Mouse (Mus musculus) left cerebral cortex, postnatal 36 days (tissue): ENCODE measurements around the gene Rassf5. TPM values are rescaled to one million over a fixed set of nuclear protein-coding genes. Genes with fewer than 3 reads are reported as not detected.
"Not testable (repeated sequence)": the region's sequence is repeated elsewhere in the genome, so short reads cannot be mapped to it uniquely, and the experiment has no call there.

ENCODE experiments used
- DNase-seq, 2 experiments: peaks; one replicate each; pipeline ENCODE4 v3.0.0; 2021 to 2022; ENCODE audit warnings: low spot score in 2 of 2, mixed read lengths in 1 of 2
- intact Hi-C: fragments of 180-260 bp; cut with DNase I; formaldehyde crosslinking; loops from one replicate; pipeline ENCODE4 v1.15.1; 2025
- total RNA-seq, 2 experiments: library from RNA; stranded (reverse); gene quantifications; 2 replicates each; pipeline ENCODE4 v1.2.3; 2021

The Rassf5 gene
- total RNA-seq, 2 experiments from 2014 or later = 24.6 to 31.7 TPM

DNA sequence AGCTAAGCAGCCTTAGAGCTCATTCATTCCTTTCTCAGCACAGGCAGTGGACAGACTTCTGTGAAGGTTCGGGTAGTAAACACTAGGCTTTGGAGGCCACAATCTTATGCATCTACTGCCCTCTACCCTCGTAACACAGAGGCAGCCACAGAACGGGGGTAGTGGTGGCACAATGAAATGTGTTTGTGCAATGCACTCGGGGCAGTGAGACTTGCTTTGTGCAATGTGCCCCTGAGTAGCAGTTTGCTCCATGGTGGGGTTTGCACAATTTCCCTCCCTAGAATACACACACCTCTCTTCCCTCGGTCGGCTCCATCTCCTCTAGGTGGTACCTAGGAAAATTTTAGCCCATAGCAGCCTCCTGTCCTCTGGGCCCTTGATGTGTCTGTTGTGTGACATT is 58.1 kb downstream of the Rassf5 start:
- intact Hi-C loops = loop anchor here (2.0 kb wide), 1 partner anchor 58 kb away; the partner anchor contains the start of gene Rassf5
- no peak for DNase-seq

DNA sequence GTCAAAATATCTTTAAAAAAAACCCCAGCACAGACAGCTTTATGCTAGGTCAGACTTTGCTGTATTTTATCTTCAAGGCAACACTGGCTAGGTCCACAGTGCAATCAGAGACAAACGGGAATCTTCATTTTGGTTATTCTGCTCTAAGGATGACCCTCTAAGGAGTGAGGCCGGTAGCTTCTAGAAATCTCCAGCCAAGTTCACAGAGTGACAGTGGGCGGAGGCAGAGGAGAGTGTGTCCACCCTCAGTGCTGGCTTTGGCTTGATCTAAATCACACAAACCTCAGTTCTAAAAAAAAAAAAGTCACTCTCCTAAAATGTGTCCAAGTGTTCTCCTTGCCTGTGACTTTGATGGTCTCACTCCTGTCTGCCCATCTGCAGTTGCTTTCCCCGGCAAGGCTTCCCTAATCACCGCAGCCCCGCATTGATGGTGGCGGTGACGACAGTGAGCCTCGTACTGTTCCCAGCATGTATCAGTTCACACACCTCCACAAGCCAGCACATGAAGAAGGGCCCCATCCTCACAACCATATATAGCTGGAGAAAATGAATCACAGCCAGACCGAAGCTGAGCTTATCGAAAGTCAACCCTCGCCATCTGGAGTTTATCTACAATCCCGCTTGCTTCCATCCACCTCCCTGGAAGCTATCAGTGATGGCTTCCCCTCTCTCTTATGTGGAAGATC is 59.1 kb downstream of the Rassf5 start:
- intact Hi-C loops = loop anchor here (2.0 kb wide), 1 partner anchor 59 kb away; the partner anchor contains the start of gene Rassf5
- DNase-seq = peak; percentile 43 to 55

DNA sequence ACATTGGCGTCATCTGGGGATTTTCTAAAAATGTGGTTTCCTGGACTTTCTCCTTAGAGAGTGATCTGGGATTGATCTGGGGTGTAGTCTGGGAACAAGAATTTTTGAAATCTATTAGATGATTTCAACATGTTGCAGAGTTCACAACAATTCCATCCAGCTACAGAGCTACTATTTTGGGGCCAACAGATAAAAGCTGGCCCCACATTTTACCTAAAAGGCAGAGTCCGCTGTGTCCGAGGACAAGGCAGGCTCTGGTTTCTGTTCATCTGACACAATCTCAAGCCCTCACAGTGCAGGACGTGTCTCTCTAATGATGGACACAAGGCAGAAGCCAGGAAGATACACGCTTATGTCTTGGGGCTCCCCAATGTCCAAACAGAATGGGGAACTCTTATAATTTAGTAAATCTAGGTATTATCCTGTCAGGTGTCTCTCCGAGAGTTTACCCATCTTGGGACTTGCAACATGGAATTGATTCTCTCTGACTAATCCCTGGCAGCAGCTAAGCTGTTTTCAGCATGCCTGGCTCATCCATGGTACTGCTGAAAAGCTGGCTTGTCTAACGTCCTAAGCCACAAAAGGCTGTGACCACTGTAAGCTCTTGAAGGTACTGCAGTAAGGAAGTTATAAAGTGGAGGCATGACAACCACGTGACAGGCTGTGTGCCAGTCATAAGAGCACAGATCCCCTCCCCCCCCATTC is 60.0 kb downstream of the Rassf5 start:
- no peak for DNase-seq
- intact Hi-C loops = loop anchor here (5.0 kb wide), 1 partner anchor 77 kb away; no protein-coding TSS in a partner anchor

DNA sequence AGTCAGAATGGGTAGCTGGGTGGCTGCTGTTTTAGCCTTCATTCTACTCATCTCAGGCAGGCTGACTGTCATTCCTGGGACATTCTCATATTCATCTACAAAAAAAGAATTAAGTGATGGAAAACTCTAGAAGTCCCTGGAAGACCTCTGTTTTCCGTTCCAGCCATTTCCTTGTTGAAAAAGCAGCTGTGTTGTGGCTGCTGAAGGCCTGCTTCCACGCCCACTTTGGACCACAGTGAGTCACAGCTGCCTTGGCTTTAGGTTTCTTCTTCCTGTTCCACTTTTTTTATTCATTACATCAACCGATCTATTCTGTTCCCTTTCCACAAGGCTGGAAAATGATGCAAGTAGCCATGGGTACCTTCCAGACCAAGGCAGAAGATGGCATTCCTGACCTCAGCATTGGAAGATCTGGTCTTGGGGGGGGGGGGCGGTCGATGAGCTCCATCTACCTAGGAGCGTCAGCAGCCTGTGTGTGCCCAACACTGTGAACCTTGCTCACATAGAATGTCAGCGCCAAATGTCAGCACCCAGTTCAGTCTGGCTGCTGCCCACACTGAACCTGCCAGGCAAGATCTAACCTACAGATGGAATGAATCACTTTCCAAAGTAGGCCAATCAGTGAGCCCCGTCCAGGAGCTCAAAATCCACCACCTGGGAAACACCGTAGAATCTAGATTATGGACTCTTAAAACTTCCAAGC is 60.7 kb downstream of the Rassf5 start:
- DNase-seq = no peak
- intact Hi-C loops = loop anchor here (5.0 kb wide), 1 partner anchor 78 kb away; no protein-coding TSS in a partner anchor

DNA sequence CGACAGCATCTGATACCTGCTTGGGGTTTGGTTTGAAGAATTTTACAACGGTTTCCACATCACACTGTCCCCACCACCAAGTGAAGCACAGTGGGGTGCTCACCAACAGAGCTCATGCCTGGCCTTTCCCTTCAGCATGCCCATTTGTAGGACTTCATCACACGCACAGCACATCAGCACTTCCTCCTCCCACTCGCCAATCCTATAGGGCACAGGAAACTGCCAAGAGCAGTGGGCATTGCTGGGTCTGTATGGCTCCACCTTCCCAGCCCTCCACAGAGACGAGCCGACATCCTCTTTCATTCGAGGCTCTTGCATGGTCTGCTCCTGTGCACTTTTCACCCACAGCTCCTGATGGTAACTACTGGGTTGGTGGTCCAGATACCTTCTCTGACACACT is 61.9 kb downstream of the Rassf5 start:
- no peak for DNase-seq
- intact Hi-C loops = loop anchor here (5.0 kb wide), 1 partner anchor 79 kb away; no protein-coding TSS in a partner anchor

DNA sequence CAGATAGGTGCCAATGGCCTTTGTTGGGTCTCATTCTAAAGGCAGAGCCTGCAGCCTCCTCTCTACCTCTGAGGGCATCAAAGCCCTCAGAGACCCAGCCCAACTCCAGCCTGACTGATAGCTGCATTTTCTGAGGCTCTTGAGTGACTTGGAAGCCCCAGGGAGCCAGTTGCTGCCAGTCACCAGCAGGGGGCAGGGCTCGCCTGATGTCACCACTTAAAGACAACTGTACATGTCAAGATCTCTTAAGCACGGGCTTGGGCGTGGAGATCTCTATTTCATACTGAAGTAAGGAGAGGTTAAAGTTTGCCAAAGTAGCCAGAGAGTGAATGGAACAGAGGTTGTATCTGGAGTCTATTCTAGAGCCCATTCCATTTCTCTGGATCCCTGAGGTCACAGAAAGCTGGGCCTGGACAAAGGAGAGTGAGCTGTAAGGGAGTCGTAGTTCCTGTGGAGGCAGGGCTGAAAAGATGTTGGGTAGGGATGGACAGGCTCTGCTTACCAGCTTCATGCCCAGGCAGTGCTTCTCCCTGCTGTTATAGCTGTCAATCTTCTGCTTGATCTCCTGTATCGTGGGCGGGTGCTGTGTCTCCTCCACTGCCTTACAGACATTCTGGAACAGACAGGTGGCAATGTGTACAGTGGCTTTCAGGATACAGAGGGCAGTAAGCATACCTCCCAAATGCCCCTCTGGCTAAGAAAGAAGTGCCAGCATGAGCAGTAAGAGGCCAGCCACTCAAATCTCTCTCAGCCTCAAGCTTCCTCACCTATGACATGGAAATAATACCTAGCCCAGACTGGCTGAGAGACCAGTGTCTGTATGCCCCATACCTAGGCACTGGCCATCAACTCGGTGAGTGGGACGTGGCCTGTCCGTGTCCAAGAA is 63.2 kb downstream of the Rassf5 start:
- intact Hi-C loops = loop anchor here (2.0 to 5.0 kb wide), 2 partner anchors 65 to 80 kb away; no protein-coding TSS in a partner anchor
- peak; percentile 66 to 78 for DNase-seq

DNA sequence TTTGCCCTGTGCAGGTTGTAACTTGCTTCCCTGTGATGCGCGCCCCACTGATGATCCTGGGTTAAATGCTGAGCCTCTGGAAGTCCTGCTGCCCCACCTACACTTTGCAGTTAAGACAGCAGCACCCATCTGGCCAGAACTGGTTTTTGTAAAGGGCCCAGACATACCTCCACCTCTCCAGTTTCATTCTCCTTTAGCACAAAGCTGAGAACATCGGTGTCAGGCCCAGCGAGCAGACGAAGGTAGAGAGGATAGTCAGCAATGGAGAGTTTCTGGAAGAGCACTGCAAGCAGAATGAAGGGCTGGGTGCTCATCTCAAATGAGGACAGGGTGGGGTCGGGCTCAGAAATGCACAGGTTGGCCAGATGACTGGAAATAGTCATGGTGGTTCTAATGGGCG is 64.7 kb downstream of the Rassf5 start:
- no peak for DNase-seq
- intact Hi-C loops = loop anchor here (2.0 to 5.0 kb wide), 2 partner anchors 66 to 82 kb away; no protein-coding TSS in a partner anchor

DNA sequence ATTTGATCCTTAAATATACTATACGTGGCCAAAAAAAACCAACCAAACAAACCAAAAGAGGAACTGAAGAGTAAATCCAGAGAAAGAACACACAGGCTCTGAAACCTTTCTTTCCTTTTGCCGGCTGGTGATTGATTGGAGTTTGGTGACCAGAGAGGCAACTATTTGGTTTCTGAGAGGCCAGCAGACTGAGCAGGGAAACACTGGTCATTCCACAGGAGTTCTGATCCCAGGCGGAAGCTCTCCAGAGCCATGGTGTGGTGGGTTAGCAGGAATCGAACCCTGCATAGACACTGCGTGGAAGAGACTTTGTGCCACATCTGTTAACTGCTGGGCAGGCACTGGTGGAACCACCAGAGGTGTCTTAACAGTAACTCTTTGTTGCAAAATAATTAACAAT is 67.0 kb downstream of the Rassf5 start:
- intact Hi-C loops = no loop called here
- no peak for DNase-seq

DNA sequence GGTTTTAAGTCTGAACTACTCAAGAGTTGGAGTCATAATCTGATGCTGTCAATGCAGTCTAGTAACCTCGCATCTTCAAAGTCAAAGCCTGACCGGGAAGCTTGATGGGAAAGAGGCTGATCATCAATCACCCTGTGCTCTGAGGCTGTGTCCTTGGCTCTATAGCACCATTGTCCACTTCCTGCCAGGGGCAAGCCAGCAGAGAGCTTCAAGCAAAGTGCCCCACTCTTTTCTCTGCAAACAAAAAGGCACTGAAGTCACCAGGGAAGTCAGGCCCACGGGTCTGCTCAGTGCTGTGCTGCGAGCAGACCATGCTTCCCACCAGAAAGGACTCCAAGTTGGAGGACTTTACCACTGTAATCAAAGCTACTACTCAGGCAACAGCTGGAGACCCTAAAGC is 67.8 kb downstream of the Rassf5 start:
- intact Hi-C loops = no loop called here
- DNase-seq = no peak

DNA sequence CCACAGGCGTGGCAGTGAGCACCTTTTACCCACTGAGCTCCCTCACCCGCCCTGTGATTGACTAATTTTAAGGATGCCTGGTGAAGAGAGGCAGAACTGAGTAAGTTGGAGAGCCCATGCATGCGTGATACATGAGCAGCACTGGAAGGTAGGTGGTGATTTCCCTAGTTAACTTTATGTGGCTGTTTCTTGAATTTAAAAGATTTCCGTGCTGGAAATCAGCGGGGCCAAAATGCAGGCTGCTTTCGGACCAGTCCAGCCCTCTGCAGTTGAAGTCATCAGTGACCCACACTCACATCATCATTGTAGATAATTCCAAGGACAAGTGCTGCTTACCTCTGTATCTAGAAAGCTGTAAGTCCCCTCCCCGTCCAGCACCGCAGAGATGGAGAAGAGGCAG is 69.2 kb downstream of the Rassf5 start:
- intact Hi-C loops = no loop called here
- DNase-seq = no peak

DNA sequence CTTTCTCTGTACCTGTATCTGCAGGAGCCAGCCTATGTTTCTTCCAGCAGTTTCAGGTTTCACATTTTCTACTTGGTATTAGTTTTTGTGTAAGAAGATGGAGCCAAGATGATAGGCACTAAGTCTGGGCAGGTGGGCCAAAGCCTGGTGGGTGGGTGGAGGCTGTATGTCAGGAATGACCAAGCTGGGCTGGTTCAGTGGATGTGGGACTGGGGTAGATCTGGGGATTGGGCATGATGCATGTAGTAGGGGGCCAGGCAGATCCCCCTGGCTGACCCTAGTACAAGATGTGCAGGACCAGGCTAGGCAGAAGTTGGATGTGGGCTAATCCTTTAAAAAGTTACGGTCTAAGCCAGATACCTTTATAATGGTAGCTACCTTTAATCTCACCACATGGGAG is 69.9 kb downstream of the Rassf5 start:
- intact Hi-C loops = no loop called here
- no peak for DNase-seq

DNA sequence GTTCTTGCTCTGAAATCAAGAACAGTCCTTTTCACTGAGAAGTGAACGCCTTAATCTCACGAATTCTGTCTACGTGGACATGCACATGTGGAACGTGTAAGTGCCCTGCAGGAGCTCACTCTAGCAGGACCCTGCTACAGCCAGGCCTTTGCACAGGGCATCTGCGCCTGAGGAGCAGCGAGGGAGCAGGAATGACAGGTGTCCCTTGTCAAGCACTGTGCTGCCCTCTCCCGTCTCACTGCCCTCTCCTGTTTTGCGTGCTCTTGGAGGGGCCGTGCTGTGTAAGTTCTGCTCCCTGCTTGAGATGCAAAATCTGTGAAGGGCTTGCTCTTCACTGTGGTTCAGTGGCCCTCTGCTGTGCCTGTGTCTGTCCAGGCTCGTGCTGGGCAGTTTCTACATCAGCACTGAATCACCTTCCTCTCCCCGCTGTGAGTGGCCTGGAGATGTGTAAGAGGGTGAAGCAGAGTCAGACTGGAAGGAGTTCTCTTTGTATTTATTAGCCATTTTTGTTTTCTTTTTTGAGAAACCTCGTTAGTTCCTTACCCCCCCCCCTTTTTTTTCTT is 70.7 kb downstream of the Rassf5 start:
- no peak for DNase-seq
- intact Hi-C loops = no loop called here

DNA sequence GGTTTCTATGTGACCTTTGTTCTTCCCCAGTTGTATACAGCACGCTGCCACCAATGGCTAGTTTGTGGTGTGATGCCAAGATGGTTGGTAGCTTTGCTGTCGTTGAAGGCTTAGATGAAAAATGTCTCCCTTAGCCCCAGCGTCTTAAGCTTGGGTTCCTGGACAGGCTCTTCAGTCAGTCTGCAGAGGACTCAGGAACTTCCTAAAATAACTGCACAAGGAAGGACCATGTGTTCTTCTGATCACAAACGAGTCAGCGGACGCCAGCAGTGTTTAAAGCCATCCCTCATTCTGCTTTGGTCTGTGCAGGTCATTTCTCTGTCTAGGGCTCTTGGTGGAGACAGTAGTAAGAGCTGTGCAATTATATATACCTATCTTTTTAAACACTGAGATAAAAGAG is 71.2 kb downstream of the Rassf5 start:
- DNase-seq = no peak
- intact Hi-C loops = no loop called here

DNA sequence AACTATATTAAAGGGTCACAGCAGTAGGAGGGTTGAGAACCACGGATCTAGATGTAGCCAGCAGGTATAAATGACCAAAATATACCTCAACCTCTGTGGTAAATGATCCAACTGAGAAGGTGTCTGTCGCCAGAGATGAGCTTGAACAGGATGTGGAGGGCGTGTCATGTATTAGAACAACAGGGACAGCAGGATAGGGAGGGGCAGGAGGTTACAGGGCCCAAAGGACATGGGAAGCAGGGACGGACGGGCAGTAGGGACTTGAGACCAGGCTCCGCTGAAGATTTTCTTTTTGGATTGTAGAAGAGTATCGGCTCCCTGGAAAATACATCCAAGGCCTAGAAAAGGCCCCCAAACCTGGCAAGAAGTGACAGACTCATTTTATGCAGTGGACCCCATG is 72.1 kb downstream of the Rassf5 start:
- intact Hi-C loops = no loop called here
- DNase-seq = no peak

DNA sequence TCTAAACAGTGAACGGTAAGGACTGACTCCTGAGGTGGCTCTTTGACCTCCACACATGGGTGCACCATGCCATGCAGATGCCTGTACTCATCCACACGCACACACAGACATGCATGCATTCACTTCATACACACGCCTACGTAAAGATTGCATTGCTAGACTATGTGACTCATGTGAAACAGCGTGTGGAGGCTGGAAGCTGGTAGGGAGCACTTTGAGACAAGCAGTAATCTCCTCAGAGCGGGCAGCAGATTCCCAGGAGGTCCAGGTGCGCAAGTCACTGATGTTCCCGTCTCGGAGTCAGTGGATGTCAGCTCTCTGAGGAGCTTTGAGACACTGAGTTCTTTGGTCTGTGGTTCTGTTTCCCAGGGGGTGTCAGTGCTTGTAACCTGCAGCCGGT is 77.4 kb downstream of the Rassf5 start:
- peak in 1 of 2 experiments; percentile 50 for DNase-seq
- intact Hi-C loops = no loop called here

DNA sequence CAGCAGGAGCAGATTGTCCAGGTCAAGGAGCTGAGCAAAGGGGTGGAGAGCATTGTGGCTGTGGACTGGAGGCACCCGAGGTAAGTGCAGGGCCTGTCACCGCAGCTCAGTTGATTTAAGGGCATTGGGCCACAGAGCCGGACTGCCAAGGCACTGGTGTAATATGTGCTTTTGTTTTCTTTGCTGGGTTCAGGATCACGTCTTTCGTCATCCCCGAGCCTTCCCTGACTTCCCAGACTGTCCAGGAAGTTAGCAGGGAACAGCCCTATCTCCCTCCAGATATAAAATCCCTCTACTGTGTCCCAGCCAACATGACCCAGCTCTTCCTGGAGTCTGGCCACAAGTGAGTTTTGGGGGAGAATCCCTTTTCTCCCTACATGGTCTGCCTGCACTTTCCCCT is 80.6 kb downstream of the Rassf5 start:
- no peak for DNase-seq
- intact Hi-C loops = no loop called here

DNA sequence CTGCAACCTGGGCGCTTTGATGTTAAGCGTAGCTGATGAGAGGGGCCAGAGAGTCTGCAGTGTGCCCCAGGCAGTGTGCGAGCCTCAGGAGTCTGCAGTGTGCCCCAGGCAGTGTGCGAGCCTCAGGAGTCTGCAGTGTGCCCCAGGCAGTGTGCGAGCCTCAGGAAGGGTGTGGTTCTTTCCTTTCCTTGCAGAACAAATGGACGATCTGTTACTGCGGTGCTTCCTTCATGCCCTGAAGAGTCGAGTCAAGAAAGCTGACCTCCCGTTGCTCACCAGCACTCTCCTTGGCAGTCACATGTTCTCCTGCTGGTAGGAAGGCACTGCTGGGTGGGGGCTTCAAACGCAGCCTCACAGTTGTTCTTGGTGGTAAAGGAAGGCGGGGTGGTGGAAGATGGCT is 84.0 kb downstream of the Rassf5 start:
- no peak for DNase-seq
- intact Hi-C loops = no loop called here

DNA sequence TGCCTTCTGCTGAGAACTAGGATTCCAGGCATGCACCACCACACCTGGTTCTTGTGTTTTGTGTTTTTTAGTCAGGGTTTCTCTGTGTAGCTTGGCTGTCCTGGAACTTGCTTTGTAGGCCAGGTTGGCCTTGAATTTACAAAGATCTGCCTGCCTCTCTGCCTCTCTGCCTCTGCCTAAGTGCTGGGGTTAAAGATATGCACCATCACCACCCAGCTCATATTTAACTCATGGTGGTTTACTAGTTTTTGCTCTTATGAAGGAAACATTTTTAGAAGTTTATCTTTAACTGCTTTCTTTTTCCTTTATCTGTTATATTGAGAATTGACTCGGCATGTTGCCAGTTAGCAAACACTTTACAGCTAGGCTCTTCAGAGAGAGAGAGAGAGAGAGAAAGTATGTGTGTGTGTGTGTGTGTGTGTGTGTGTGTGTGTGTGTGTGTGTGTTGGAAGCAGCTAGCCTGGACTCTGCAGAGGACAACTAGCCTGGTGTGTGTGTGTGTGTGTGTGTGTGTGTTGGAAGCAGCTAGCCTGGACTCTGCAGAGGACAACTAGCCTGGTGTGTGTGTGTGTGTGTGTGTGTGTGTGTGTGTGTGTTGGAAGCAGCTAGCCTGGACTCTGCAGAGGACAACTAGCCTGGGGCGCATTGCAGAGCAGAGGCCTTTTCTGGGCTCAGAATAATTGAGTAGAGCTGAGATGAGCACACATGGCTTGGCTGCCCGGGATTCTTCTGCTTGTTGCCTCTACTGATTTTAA is 85.3 kb downstream of the Rassf5 start:
- intact Hi-C loops, DNase-seq: not testable (repeated sequence)
